Mouse (Mus musculus): Measurements from ENCODE around the gene Cmklr1.
"Not testable (repeated sequence)": the region's sequence is repeated elsewhere in the genome, so short reads cannot be mapped to it uniquely, and the experiment has no call there.

The Cmklr1 gene

GRCm38 (mm10) chr5:113585619-113586457 lies 64.4 kb downstream of the Cmklr1 start:
- DNase-seq (ENCODE audit: low spot score in 2 of 2): not testable (repeated sequence)

- DNase-seq (ENCODE audit: low spot score in 2 of 2): no peak
Measured at GRCm38 (mm10) chr5:113584439-113584838, 65.8 kb downstream of the Cmklr1 start.

- no peak for DNase-seq (ENCODE audit: low spot score in 2 of 2)
Measured at GRCm38 (mm10) chr5:113583424-113584162, 66.6 kb downstream of the Cmklr1 start.

GRCm38 (mm10) chr5:113580801-113581200 lies 69.4 kb downstream of the Cmklr1 start:
- DNase-seq (ENCODE audit: low spot score in 2 of 2): no peak

GRCm38 (mm10) chr5:113580248-113580647 lies 70.0 kb downstream of the Cmklr1 start:
- no peak for DNase-seq (ENCODE audit: low spot score in 2 of 2)

GRCm38 (mm10) chr5:113579128-113579527 lies 71.1 kb downstream of the Cmklr1 start:
- DNase-seq (ENCODE audit: low spot score in 2 of 2): no peak

GRCm38 (mm10) chr5:113578428-113578827 lies 71.8 kb downstream of the Cmklr1 start:
- DNase-seq (ENCODE audit: low spot score in 2 of 2): no peak

GRCm38 (mm10) chr5:113577555-113577954 lies 72.7 kb downstream of the Cmklr1 start:
- no peak for DNase-seq (ENCODE audit: low spot score in 2 of 2)

- no peak for DNase-seq (ENCODE audit: low spot score in 2 of 2)
Measured at GRCm38 (mm10) chr5:113570056-113570717, 80.0 kb downstream of the Cmklr1 start.

GRCm38 (mm10) chr5:113565858-113566257 lies 84.4 kb downstream of the Cmklr1 start:
- no peak for DNase-seq (ENCODE audit: low spot score in 2 of 2)

GRCm38 (mm10) chr5:113565101-113565854 lies 84.9 kb downstream of the Cmklr1 start:
- DNase-seq (ENCODE audit: low spot score in 2 of 2): no peak

GRCm38 (mm10) chr5:113564463-113564862 lies 85.8 kb downstream of the Cmklr1 start:
- DNase-seq (ENCODE audit: low spot score in 2 of 2): no peak
